Mouse (Mus musculus) gastrocnemius, adult 2 months (tissue): ENCODE measurements at regions not wholly inside any gene's neighbourhood (a gene's known extent, or its start where the extent isn't known, plus 50 kb on each side); places are given as distances from the start of the nearest gene placed in this dataset.
"Not testable (repeated sequence)": the region's sequence is repeated elsewhere in the genome, so short reads cannot be mapped to it uniquely, and the experiment has no call there.

Source experiments
- DNase-seq: peaks from one replicate; pipeline ENCODE4 v3.0.0; 2022
- H3K27ac ChIP-seq: fragments of 200-600 bp; 2 replicates; pipeline ENCODE4 v1.8.1; 2022; ENCODE audit warnings: mild to moderate bottlenecking
- H3K4me3 ChIP-seq: fragments of 200-600 bp; 2 replicates; pipeline ENCODE4 v1.8.1; 2022; ENCODE audit warnings: mild to moderate bottlenecking, moderate library complexity
- CTCF ChIP-seq: fragments of 200-600 bp; IDR thresholded peaks from 2 replicates; pipeline ENCODE4 v1.8.1; 2022; ENCODE audit warnings: antibody characterized with exemption, mild to moderate bottlenecking, moderate library complexity
- intact Hi-C: fragments of 180-260 bp; cut with DNase I; formaldehyde crosslinking; loops from one replicate; pipeline ENCODE4 v1.15.1; 2025

DNA sequence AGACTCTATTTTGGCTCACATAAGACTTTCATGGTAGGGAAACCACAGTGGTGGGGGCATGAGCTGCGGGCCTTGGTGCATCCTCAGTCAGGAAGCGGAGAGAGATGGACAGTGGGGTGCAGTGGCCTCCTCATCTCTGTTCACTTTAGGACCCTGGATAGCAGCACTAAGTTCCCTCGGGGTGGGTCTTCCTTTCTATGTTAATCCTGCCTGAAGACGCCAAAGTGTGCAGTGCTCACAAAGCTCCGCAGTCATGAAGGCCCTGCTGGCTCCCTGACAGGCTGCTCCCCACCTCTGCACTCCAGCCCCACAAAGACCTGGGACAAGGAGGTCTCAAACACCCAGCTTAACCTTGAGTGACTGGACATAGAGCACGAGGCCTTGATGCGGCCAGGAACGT, 56.8 kb downstream of the Sox1 start:
- no peak for TF ChIP-seq CTCF
- intact Hi-C loops = no loop called here
- no peak for DNase-seq
- Histone ChIP-seq H3K4me3 (no peak overlapping the region), H3K27ac (no peak overlapping the region)

GRCm38 (mm10) chr8:12455376-12455775, 60.3 kb downstream of the Sox1 start:
- intact Hi-C loops, H3K27ac ChIP-seq, DNase-seq, H3K4me3 ChIP-seq: not testable (repeated sequence)

DNA sequence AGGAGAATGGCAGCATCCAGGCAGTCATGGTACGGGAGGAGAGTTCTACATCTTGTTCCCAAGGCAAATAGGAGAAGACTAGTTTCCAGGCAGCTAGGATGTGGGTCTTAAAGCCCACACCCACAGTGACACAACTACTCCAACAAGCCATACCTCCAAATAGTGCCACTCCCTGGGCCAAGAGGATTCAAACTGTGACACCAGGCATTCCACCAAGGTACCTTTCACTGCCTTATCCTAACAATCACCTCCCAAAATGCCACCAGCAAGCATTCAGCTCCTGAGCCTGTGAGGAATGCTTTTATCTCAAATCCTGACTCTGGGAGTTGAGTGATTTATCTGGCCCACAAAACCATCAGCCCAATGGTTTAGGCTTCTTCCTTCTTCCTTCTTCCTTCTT, 61.2 kb downstream of the Sox1 start:
- TF ChIP-seq CTCF = no peak
- Histone ChIP-seq H3K4me3 (no peak overlapping the region), H3K27ac (no peak overlapping the region)
- intact Hi-C loops = no loop called here
- no peak for DNase-seq

- no peak overlapping the region for H3K4me3 ChIP-seq
- intact Hi-C loops = no loop called here
- no peak for TF ChIP-seq CTCF
- DNase-seq = no peak
- H3K27ac ChIP-seq = no peak overlapping the region
These were observed 61.9 kb downstream of the Sox1 start for GRCm38 (mm10) chr8:12457015-12457414.

- H3K4me3 ChIP-seq = no peak overlapping the region
- no peak overlapping the region for H3K27ac ChIP-seq
- intact Hi-C loops = no loop called here
- no peak for TF ChIP-seq CTCF
- DNase-seq = no peak
These were observed 71.8 kb downstream of the Sox1 start for GRCm38 (mm10) chr8:12466845-12467244.

GRCm38 (mm10) chr8:12467386-12468326, 72.6 kb downstream of the Sox1 start:
- intact Hi-C loops = no loop called here
- DNase-seq = no peak
- no peak overlapping the region for H3K4me3 ChIP-seq
- TF ChIP-seq CTCF = no peak
- no peak overlapping the region for H3K27ac ChIP-seq

GRCm38 (mm10) chr8:12477449-12478401, 82.6 kb downstream of the Sox1 start:
- Histone ChIP-seq H3K4me3 (peak overlapping the region; percentile 41), H3K27ac (no peak overlapping the region)
- no peak for TF ChIP-seq CTCF
- intact Hi-C loops = no loop called here
- DNase-seq = no peak

DNA sequence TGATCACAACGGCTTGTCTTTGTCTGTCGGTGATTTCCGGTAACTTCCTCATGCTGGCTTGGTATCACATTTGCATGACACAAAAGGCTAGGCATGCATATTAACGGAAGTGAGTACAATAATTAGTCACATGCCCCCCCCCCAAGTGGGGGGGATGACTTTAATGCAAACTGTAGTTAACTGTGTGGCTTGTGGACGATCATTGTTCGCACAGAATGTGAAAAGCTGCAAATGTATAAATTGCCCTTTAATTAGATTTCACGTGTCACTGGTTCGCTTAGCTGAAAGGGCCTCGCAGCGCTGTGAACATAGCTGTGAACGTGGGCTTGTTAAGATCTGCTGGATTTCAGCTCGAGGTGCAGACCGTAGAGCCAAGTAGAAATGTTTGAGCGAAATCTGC, 86.8 kb downstream of the Sox1 start:
- Histone ChIP-seq H3K4me3 (no peak overlapping the region), H3K27ac (no peak overlapping the region)
- intact Hi-C loops = no loop called here
- no peak for TF ChIP-seq CTCF
- DNase-seq = no peak

DNA sequence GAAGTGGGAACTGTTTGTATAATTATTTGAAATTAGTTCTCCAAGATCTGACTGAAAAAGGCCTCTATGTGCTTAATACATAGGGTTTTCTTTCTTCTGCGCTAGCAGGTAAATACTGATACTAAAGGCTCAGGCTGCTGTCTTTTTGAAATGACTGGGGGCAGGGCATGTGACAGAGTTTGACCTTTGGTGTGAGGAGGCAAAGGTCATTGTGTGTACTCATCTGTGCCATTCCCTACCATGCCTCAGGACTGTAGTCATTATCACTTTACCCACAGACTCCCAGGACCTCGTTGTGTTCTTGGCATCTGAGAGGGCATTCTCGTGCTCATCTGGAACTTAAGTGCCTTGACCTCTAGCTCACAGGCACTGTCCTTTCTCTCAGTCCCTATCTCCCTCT, 88.5 kb downstream of the Sox1 start:
- H3K4me3 ChIP-seq = no peak overlapping the region
- intact Hi-C loops = no loop called here
- TF ChIP-seq CTCF = no peak
- no peak for DNase-seq
- no peak overlapping the region for H3K27ac ChIP-seq

GRCm38 (mm10) chr8:12485326-12485725, 87.5 kb upstream of the Spaca7 start:
- intact Hi-C loops = no loop called here

DNA sequence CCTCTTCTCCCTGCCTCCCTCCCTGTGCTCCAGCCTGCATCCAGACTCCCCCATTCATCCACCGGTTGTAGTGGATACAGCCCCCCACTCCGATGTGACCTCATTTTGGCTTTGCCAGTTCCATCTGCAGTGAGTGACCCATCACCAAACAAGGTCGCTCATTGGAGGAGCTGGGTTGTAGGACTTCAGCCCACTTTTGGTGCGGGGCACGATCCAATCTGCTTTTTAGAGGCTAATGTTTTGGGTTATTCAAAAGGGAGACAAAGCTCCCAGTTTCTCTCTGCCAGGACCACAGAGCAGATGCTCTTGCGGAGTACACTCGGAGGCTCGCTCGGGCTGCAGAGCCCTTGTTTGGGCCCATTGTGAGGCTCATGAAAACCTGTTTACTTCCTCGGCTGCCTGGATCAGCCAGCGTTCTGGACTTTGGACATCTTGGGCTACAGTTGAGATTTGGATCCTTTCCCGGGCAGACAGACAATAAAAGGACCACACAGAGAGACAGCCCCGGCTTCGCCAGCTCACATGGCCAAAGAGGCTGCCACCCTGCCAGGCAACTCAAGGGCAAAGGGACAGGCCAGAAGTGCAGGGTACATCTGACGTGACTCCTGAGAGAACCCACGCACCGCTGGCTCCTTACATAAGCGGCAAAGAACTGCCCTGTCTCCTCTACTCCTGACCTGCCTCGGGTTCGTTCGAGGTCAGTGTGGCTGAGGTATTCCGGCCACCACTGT, 86.3 kb upstream of the Spaca7 start:
- no peak overlapping the region for H3K4me3 ChIP-seq
- DNase-seq = peak; percentile 33

More at GRCm38 (mm10) chr8:12485326-12485725, 87.5 kb upstream of the Spaca7 start:
- Histone ChIP-seq H3K27ac (no peak overlapping the region), H3K4me3 (no peak overlapping the region)
- no peak for DNase-seq
- TF ChIP-seq CTCF = no peak

DNA sequence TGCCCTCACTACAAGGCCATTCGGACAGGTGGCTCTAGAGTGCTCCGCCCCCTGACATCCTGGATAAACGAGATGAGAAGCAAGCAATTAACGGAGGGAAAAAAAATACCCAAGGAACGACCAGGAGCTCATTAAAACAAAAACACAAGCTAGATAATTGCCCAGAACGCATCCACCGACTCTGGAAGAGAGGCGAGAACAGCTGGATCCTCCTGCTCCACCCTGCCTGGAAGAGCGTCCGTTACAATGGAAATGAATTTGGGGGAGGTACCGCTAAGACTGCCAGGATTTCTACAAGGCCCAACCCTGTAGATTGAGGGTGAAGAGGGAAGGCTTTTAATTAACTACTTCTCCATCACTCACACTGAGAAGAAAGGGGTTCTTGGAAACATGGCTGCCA, 85.6 kb upstream of the Spaca7 start:
- TF ChIP-seq CTCF = no peak
- intact Hi-C loops = no loop called here
- DNase-seq = no peak
- no peak overlapping the region for H3K4me3 ChIP-seq
- no peak overlapping the region for H3K27ac ChIP-seq

More for the DNA sequence above, 86.3 kb upstream of the Spaca7 start:
- intact Hi-C loops = no loop called here
- H3K27ac ChIP-seq = 0 out of 2 replicates have a peak overlapping the region, but pooled peaks have one; percentile 5
- no peak for TF ChIP-seq CTCF
